Mouse (Mus musculus) NIH3T3 (cell line): ENCODE measurements around the gene Agpat3.
A peak's percentile ranks its signal among the peaks of the same experiment; 100 is the strongest.

ENCODE experiments used
- DNase-seq: peaks from one replicate; pipeline ENCODE4 v3.0.0-alpha.2; 2012; ENCODE audit warnings: low read depth

Gene Agpat3

GRCm38 (mm10) chr10:78255646-78256059 lies 96.6 kb downstream of the Agpat3 start:
- DNase-seq = peak; percentile 75

- DNase-seq = no peak
These were observed 105.1 kb downstream of the Agpat3 start for GRCm38 (mm10) chr10:78247206-78247605.

- no peak for DNase-seq
These were observed 105.6 kb downstream of the Agpat3 start for GRCm38 (mm10) chr10:78246725-78247124.

- DNase-seq = no peak
These were observed 107.1 kb downstream of the Agpat3 start for GRCm38 (mm10) chr10:78245225-78245547.

GRCm38 (mm10) chr10:78244438-78245224 lies 107.7 kb downstream of the Agpat3 start, which contains the start of gene Trappc10:
Gene Trappc10 (minus strand): TSS chr10:78244641.
- peak; percentile 92 for DNase-seq

- peak; percentile 30 for DNase-seq
These were observed 108.2 kb downstream of the Agpat3 start for GRCm38 (mm10) chr10:78244058-78244437.

GRCm38 (mm10) chr10:78238926-78239325 lies 113.4 kb downstream of the Agpat3 start:
- DNase-seq = no peak

- DNase-seq = no peak
These were observed 114.0 kb downstream of the Agpat3 start for GRCm38 (mm10) chr10:78238297-78238696.

GRCm38 (mm10) chr10:78237809-78238208 lies 114.5 kb downstream of the Agpat3 start:
- DNase-seq = no peak

- no peak for DNase-seq
These were observed 115.2 kb downstream of the Agpat3 start for GRCm38 (mm10) chr10:78236885-78237629.

GRCm38 (mm10) chr10:78233756-78234155 lies 118.5 kb downstream of the Agpat3 start:
- no peak for DNase-seq

GRCm38 (mm10) chr10:78233161-78233560 lies 119.1 kb downstream of the Agpat3 start:
- no peak for DNase-seq

- no peak for DNase-seq
These were observed 119.8 kb downstream of the Agpat3 start for GRCm38 (mm10) chr10:78232301-78232980.

- no peak for DNase-seq
These were observed 123.7 kb downstream of the Agpat3 start for GRCm38 (mm10) chr10:78228560-78228928.

- DNase-seq = no peak
These were observed 124.3 kb downstream of the Agpat3 start for GRCm38 (mm10) chr10:78227875-78228559.

GRCm38 (mm10) chr10:78224136-78224535 lies 128.2 kb downstream of the Agpat3 start:
- no peak for DNase-seq

- no peak for DNase-seq
These were observed 129.4 kb downstream of the Agpat3 start for GRCm38 (mm10) chr10:78222908-78223307.

- DNase-seq = no peak
These were observed 131.0 kb downstream of the Agpat3 start for GRCm38 (mm10) chr10:78221315-78221714.

- no peak for DNase-seq
These were observed 132.8 kb downstream of the Agpat3 start for GRCm38 (mm10) chr10:78219528-78219927.
